Mouse (Mus musculus): Measurements from ENCODE around the gene Fuom. TPM values are rescaled to one million over a fixed set of nuclear protein-coding genes. Genes with fewer than 3 reads are reported as not detected.

Fuom gene
- polyA plus RNA-seq, 1 experiment from 2014 or later: 33.0 TPM

- peaks cover 76% of the 10 kb centered on the region for H3K27me3 ChIP-seq
- no peaks in the 10 kb centered on the region for H3K36me3 ChIP-seq
- WGBS: under 1% methylated on average over 33 of the region's 33 CpGs
- peaks cover 44% of the 10 kb centered on the region for H3K4me1 ChIP-seq (replicated peaks)
- H3K4me3 ChIP-seq: peak overlapping the region; percentile 54
- no peaks in the 10 kb centered on the region for H3K9me3 ChIP-seq
- ATAC-seq (ENCODE audit: low read depth): peak; percentile 20; the same call in 1 of the 2 replicates
- H3K27ac ChIP-seq (replicated peaks): peak overlapping the region; percentile 43; the same call in 1 of the 2 replicates
- H3K4me2 ChIP-seq: peak overlapping the region; percentile 74
- peak overlapping the region; percentile 69 for H3K9ac ChIP-seq
Measured at GRCm38 (mm10) chr7:140047811-140048311, 54.4 kb downstream of the Fuom start.

Other genes starting within 250 kb of the Fuom start
- 5.8 and 6.0 TPM in 2 replicates for gene Kndc1, start 207.7 kb downstream of the Fuom start, polyA plus RNA-seq (2015; fragmentation: Nextera tagmentation; extraction: Ambion mirVana)
- gene Utf1, start 158.7 kb downstream of the Fuom start, polyA plus RNA-seq (2015; fragmentation: Nextera tagmentation; extraction: Ambion mirVana): not detected in 2 replicates
- 0.68 and 0.71 TPM in 2 replicates for gene 6430531B16Rik, start 123.7 kb downstream of the Fuom start, polyA plus RNA-seq (2015; fragmentation: Nextera tagmentation; extraction: Ambion mirVana)
- 3.3 and 3.4 TPM in 2 replicates for gene Adam8, start 109.9 kb downstream of the Fuom start, polyA plus RNA-seq (2015; fragmentation: Nextera tagmentation; extraction: Ambion mirVana)
- gene Zfp511, start 66.0 kb downstream of the Fuom start, polyA plus RNA-seq (2015; fragmentation: Nextera tagmentation; extraction: Ambion mirVana): 50.7 and 55.5 TPM in 2 replicates
- 51.4 and 51.7 TPM in 2 replicates for gene Tubgcp2, start 65.8 kb downstream of the Fuom start, polyA plus RNA-seq (2015; fragmentation: Nextera tagmentation; extraction: Ambion mirVana)
- gene Msx3, start 53.4 kb downstream of the Fuom start, polyA plus RNA-seq (2015; fragmentation: Nextera tagmentation; extraction: Ambion mirVana): 18.1 and 23.3 TPM in 2 replicates
- 95.9 and 99.9 TPM in 2 replicates for gene Caly, start 19.9 kb downstream of the Fuom start, polyA plus RNA-seq (2015; fragmentation: Nextera tagmentation; extraction: Ambion mirVana)
- gene Prap1, start 9.0 kb downstream of the Fuom start, polyA plus RNA-seq (2015; fragmentation: Nextera tagmentation; extraction: Ambion mirVana): not detected in 2 replicates
- gene Paox, start 13.4 kb upstream of the Fuom start, polyA plus RNA-seq (2015; fragmentation: Nextera tagmentation; extraction: Ambion mirVana): 9.7 and 11.4 TPM in 2 replicates
- 125 and 132 TPM in 2 replicates for gene Echs1, start 14.0 kb upstream of the Fuom start, polyA plus RNA-seq (2015; fragmentation: Nextera tagmentation; extraction: Ambion mirVana)
- 28.2 and 31.7 TPM in 2 replicates for gene Mtg1, start 35.1 kb upstream of the Fuom start, polyA plus RNA-seq (2015; fragmentation: Nextera tagmentation; extraction: Ambion mirVana)
- gene Sprn, start 52.4 kb upstream of the Fuom start, polyA plus RNA-seq (2015; fragmentation: Nextera tagmentation; extraction: Ambion mirVana): 9.4 and 13.1 TPM in 2 replicates
- gene Olfr522, start 62.3 kb upstream of the Fuom start, polyA plus RNA-seq (2015; fragmentation: Nextera tagmentation; extraction: Ambion mirVana): not detected in 2 replicates
- gene Olfr523, start 70.8 kb upstream of the Fuom start, polyA plus RNA-seq (2015; fragmentation: Nextera tagmentation; extraction: Ambion mirVana): not detected in 2 replicates
- gene Olfr524, start 103.5 kb upstream of the Fuom start, polyA plus RNA-seq (2015; fragmentation: Nextera tagmentation; extraction: Ambion mirVana): not detected in 2 replicates
- not detected in 2 replicates for gene Cd163l1, start 115.8 kb upstream of the Fuom start, polyA plus RNA-seq (2015; fragmentation: Nextera tagmentation; extraction: Ambion mirVana)
- gene 5830411N06Rik, start 144.8 kb upstream of the Fuom start, polyA plus RNA-seq (2015; fragmentation: Nextera tagmentation; extraction: Ambion mirVana): not detected in 2 replicates
- not detected in 2 replicates for gene Olfr525, start 218.4 kb upstream of the Fuom start, polyA plus RNA-seq (2015; fragmentation: Nextera tagmentation; extraction: Ambion mirVana)
- gene Olfr527, start 231.6 kb upstream of the Fuom start, polyA plus RNA-seq (2015; fragmentation: Nextera tagmentation; extraction: Ambion mirVana): not detected in 2 replicates